Mouse (Mus musculus): ENCODE results near the gene Capn13.

- TF ChIP-seq EP300 (optimal IDR thresholded peaks at IDR 0.05) (no peak), CTCF (IDR thresholded peaks at IDR 0.05; ENCODE audit: low read depth) (peak; percentile 98)
Observed at GRCm38 (mm10) chr17:73302104-73302503, 98.6 kb downstream of the Capn13 start.

Measured in stomach, postnatal 0 days (tissue).